Mouse (Mus musculus) limb, embryonic 14.5 days (tissue): ENCODE data around the gene Ehd2. TPM values are rescaled to one million over a fixed set of nuclear protein-coding genes. Genes with fewer than 3 reads are reported as not detected.

Source experiments
- ATAC-seq: fragments of 200-750 bp; cut with Nextera tagmentation; 2 replicates; pipeline ENCODE4 v1.8.0; 2017; ENCODE audit warnings: low read depth, moderate number of reproducible peaks, moderate TSS enrichment; ENCODE audit not compliant: low FRiP score
- DNase-seq: peaks from one replicate; pipeline ENCODE4 v3.0.0-alpha.2; 2015; ENCODE audit warnings: low spot score
- H3K27ac ChIP-seq: fragments of 300-500 bp; sonication (generic); replicated peaks from 2 replicates; pipeline ENCODE4 v1.5.1; 2014; ENCODE audit warnings: low read depth, mild to moderate bottlenecking, low read length, moderate library complexity, mixed read lengths
- H3K27me3 ChIP-seq: fragments of 300-500 bp; sonication (generic); 2 replicates; pipeline ENCODE4 v1.6.1; 2014; ENCODE audit warnings: low read length, mixed read lengths; ENCODE audit not compliant: control insufficient read depth, insufficient read depth
- H3K36me3 ChIP-seq: fragments of 300-500 bp; sonication (generic); 2 replicates; pipeline ENCODE4 v1.6.1; 2014; ENCODE audit warnings: mild to moderate bottlenecking, low read length, moderate library complexity, mixed read lengths; ENCODE audit not compliant: control insufficient read depth, insufficient read depth
- H3K4me1 ChIP-seq: fragments of 300-500 bp; sonication (generic); 2 replicates; pipeline ENCODE4 v1.6.1; 2014; ENCODE audit warnings: antibody characterized with exemption, low read length, mixed read lengths; ENCODE audit not compliant: control insufficient read depth, insufficient read depth
- H3K4me2 ChIP-seq: fragments of 300-500 bp; sonication (generic); replicated peaks from 2 replicates; pipeline ENCODE4 v1.6.1; 2014; ENCODE audit warnings: low read depth, mild to moderate bottlenecking, low read length, moderate library complexity; ENCODE audit not compliant: severe bottlenecking
- H3K4me3 ChIP-seq: fragments of 300-500 bp; sonication (generic); replicated peaks from 2 replicates; pipeline ENCODE4 v1.5.1; 2014; ENCODE audit warnings: low read length
- H3K9ac ChIP-seq: fragments of 300-500 bp; sonication (generic); 2 replicates; pipeline ENCODE4 v1.6.1; 2014; ENCODE audit warnings: mild to moderate bottlenecking, low read depth, low read length, moderate library complexity; ENCODE audit not compliant: severe bottlenecking
- H3K9me3 ChIP-seq: fragments of 300-500 bp; sonication (generic); 2 replicates; pipeline ENCODE4 v1.6.1; 2016; ENCODE audit warnings: low read length; ENCODE audit not compliant: control insufficient read depth
- POLR2A ChIP-seq: fragments of 200-500 bp; IDR thresholded peaks from 2 replicates; pipeline ENCODE4 v1.8.0; 2012; ENCODE audit warnings: inconsistent platforms, mild to moderate bottlenecking, moderate library complexity, borderline replicate concordance; ENCODE audit not compliant: insufficient read depth, insufficient read length; ENCODE audit errors: extremely low read depth
- WGBS: fragments of 180-500 bp; shearing (Covaris S2); extraction: QIAGEN DNeasy Blood & Tissue Kit; methylation state at CpG from one replicate; pipeline ENCODE4 v1.1.7; 2014; 5-methylcytosine and 5-hydroxymethylcytosine counted together
- polyA plus RNA-seq, 2 experiments: library from polyadenylated mRNA; depleted of rRNA in 1 of 2; stranded (reverse) in 1 of 2; unstranded in 1 of 2; fragments of >200 nt; fragmentation: Nextera tagmentation in 1 of 2; extraction: Ambion mirVana in 1 of 2; gene quantifications; 2 replicates each; pipeline versions ENCODE4 v1.2.1 to v1.2.3; 2012 to 2014

The Ehd2 gene
- polyA plus RNA-seq, 2 experiments, result 47.6 to 49.3 TPM

GRCm38 (mm10) chr7:15933437-15934359 is 33.7 kb downstream of the Ehd2 start:
- ATAC-seq, result no peak
- H3K27ac ChIP-seq, result no peak overlapping the region

GRCm38 (mm10) chr7:15931635-15932034 is 35.7 kb downstream of the Ehd2 start:
- 82% methylated on average over 3 of the region's 3 CpGs for WGBS
- no peak overlapping the region for H3K9ac ChIP-seq
- no peak overlapping the region for H3K4me2 ChIP-seq
- H3K4me1 ChIP-seq, result no peaks in the 10 kb centered on the region
- H3K36me3 ChIP-seq, result peaks cover 8% of the 10 kb centered on the region
- ATAC-seq, result no peak
- H3K27me3 ChIP-seq, result no peaks in the 10 kb centered on the region
- no peak overlapping the region for H3K27ac ChIP-seq
- H3K9me3 ChIP-seq, result no peaks in the 10 kb centered on the region
- H3K4me3 ChIP-seq, result no peak overlapping the region
- no peak for DNase-seq
- TF ChIP-seq POLR2A, result no peak

More at GRCm38 (mm10) chr7:15933437-15934359, 33.7 kb downstream of the Ehd2 start:
- no peaks in the 10 kb centered on the region for H3K27me3 ChIP-seq
- no peak overlapping the region for H3K4me3 ChIP-seq
- H3K4me1 ChIP-seq, result no peaks in the 10 kb centered on the region
- no peak overlapping the region for H3K9ac ChIP-seq
- no peak for DNase-seq
- peaks cover 28% of the 10 kb centered on the region for H3K36me3 ChIP-seq
- WGBS, result 43% methylated on average over 16 of the region's 16 CpGs
- H3K9me3 ChIP-seq, result no peaks in the 10 kb centered on the region
- H3K4me2 ChIP-seq, result no peak overlapping the region
- TF ChIP-seq POLR2A, result no peak

DNA sequence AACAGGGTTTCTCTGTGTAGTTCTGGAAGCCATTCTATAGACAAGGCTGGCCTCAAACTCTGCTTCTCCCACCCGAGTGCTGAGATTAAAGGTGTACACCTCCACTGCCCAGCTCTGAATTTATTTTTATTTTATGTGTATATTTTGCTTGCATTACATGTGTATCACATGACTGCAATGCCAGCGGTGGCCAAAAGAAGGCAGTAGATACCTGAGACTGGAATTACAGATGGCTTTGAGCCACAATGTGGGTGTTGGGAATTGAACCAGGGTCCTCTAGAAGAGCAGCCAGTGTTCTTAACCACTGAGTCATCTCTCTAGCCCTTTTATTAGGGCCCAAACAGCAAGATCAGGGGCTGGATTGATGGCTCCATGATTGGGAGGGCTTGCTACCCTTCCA is 36.8 kb downstream of the Ehd2 start:
- DNase-seq (no peak), ATAC-seq (no peak)
- Histone ChIP-seq H3K9me3 (no peaks in the 10 kb centered on the region), H3K4me1 (no peaks in the 10 kb centered on the region), H3K27ac (no peak overlapping the region), H3K9ac (no peak overlapping the region), H3K4me2 (no peak overlapping the region), H3K4me3 (no peak overlapping the region), H3K36me3 (no peaks in the 10 kb centered on the region), H3K27me3 (no peaks in the 10 kb centered on the region)
- WGBS, result 62% methylated on average over 2 of the region's 2 CpGs
- no peak for TF ChIP-seq POLR2A

- H3K27ac ChIP-seq, result no peak overlapping the region
These were observed 37.5 kb downstream of the Ehd2 start for GRCm38 (mm10) chr7:15929910-15930309.

DNA sequence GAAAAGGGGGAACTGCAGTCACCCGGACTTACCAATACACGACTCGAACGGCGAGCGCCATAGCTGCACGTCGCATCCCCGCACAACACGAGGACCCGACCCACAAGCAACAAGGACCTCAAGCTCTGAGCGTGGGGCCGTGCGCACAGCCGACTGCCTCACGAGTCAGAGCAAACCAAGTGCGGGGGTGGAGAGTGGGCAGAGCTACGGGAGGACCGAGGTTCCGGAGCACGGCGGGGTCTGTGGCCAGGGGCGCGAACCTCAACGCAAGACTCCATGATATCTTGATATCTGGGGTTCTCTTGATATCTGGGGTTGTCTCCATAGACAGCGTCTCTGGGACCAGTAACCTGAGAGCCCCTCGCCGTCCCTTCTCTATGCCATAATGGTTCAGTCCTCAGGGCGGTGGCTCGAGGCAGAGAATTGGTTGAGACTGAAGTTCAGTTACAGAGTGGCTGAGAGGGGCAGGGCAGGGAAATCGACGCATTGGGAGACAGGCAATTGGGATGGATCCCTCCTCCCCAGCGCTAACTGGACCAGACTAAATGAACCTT is 45.1 kb downstream of the Ehd2 start, which contains the start of gene Selenow:
Selenow (minus strand) TSS at position 183 of the 554 bp plus-strand sequence.
- TF ChIP-seq POLR2A, result peak; percentile 94; the same call in 1 of the 2 replicates
- ATAC-seq (peak; percentile 97), DNase-seq (peak; percentile 90)
- under 1% methylated on average over 33 of the region's 33 CpGs for WGBS
- H3K27me3 ChIP-seq, result no peaks in the 10 kb centered on the region
- peaks cover 25% of the 10 kb centered on the region for H3K36me3 ChIP-seq
- peak within 1 kb of the TSS; percentile 79 for H3K4me3 ChIP-seq
- peaks cover 14% of the 10 kb centered on the region for H3K4me1 ChIP-seq
- H3K9me3 ChIP-seq, result no peaks in the 10 kb centered on the region
- peak within 1 kb of the TSS; percentile 80 for H3K4me2 ChIP-seq
- H3K9ac ChIP-seq, result peak within 1 kb of the TSS; percentile 82
- peak within 1 kb of the TSS; percentile 87 for H3K27ac ChIP-seq

More at GRCm38 (mm10) chr7:15929910-15930309, 37.5 kb downstream of the Ehd2 start:
- 63% methylated on average over 3 of the region's 4 CpGs for WGBS
- H3K36me3 ChIP-seq, result no peaks in the 10 kb centered on the region
- H3K9me3 ChIP-seq, result no peaks in the 10 kb centered on the region
- TF ChIP-seq POLR2A, result no peak
- H3K4me1 ChIP-seq, result no peaks in the 10 kb centered on the region
- H3K27me3 ChIP-seq, result no peaks in the 10 kb centered on the region
- H3K9ac ChIP-seq, result no peak overlapping the region
- H3K4me2 ChIP-seq, result no peak overlapping the region
- no peak for ATAC-seq
- no peak overlapping the region for H3K4me3 ChIP-seq
- peak; percentile 50 for DNase-seq
